Mouse (Mus musculus) ES-E14 (cell line): ENCODE measurements around the gene Tmem150a. TPM values are rescaled to one million over a fixed set of nuclear protein-coding genes. Genes with fewer than 3 reads are reported as not detected.

ENCODE experiments used
- DNase-seq: peaks from one replicate; pipeline ENCODE4 v3.0.0-alpha.2; 2013; ENCODE audit warnings: low read depth, low spot score
- H3K27ac ChIP-seq: 2 replicates; pipeline ENCODE4 v1.5.1; 2012; ENCODE audit warnings: low read depth, mild to moderate bottlenecking, low read length, moderate library complexity, mixed read lengths; ENCODE audit not compliant: poor library complexity, insufficient read depth, severe bottlenecking
- H3K36me3 ChIP-seq: 2 replicates; pipeline ENCODE4 v1.6.1; 2012; ENCODE audit warnings: mild to moderate bottlenecking, low read length, moderate library complexity, mixed read lengths; ENCODE audit not compliant: control insufficient read depth, poor library complexity, insufficient read depth, severe bottlenecking
- H3K4me1 ChIP-seq, 2 experiments: fragments of 150-350 bp in 1 of 2; sonication (generic) in 1 of 2; 2 replicates each; pipeline ENCODE4 v1.6.1; 2012; ENCODE audit warnings: low read length in 2 of 2, mild to moderate bottlenecking in 1 of 2, mixed read lengths in 1 of 2; ENCODE audit not compliant: control insufficient read depth in 2 of 2, insufficient read depth in 2 of 2, poor library complexity in 1 of 2
- H3K4me3 ChIP-seq, 2 experiments: fragments of 150-350 bp in 1 of 2; sonication (generic) in 1 of 2; 2 replicates each; pipeline ENCODE4 v1.5.1; 2012; ENCODE audit warnings: low read length in 2 of 2, low read depth in 1 of 2, mild to moderate bottlenecking in 1 of 2, mixed read lengths in 1 of 2; ENCODE audit not compliant: insufficient read depth in 1 of 2, poor library complexity in 1 of 2, severe bottlenecking in 1 of 2
- H3K9ac ChIP-seq: 2 replicates; pipeline ENCODE4 v1.6.1; 2012; ENCODE audit warnings: low read depth, mild to moderate bottlenecking, low read length, mixed read lengths; ENCODE audit not compliant: poor library complexity, insufficient read depth, severe bottlenecking
- H3K9me3 ChIP-seq: fragments of 150-350 bp; sonication (generic); 2 replicates; pipeline ENCODE4 v1.6.1; 2012; ENCODE audit warnings: low read depth, mild to moderate bottlenecking, low read length; ENCODE audit not compliant: control insufficient read depth, insufficient read depth
- CHD2 ChIP-seq: IDR thresholded peaks from 2 replicates; pipeline ENCODE4 v1.6.1; 2014; ENCODE audit warnings: mild to moderate bottlenecking, low read depth, low read length, inconsistent platforms
- HCFC1 ChIP-seq: IDR thresholded peaks from 2 replicates; pipeline ENCODE4 v1.6.1; 2012; ENCODE audit warnings: low read length, inconsistent platforms, borderline replicate concordance; ENCODE audit not compliant: insufficient read depth
- MAFK ChIP-seq: IDR thresholded peaks from 2 replicates; pipeline ENCODE4 v1.6.1; 2014; ENCODE audit warnings: mild to moderate bottlenecking, low read depth, low read length, inconsistent platforms; ENCODE audit not compliant: insufficient read depth
- ZC3H11A ChIP-seq: IDR thresholded peaks from 2 replicates; pipeline ENCODE4 v1.6.1; 2012; ENCODE audit warnings: low read depth, mild to moderate bottlenecking, inconsistent platforms, low read length, borderline replicate concordance
- ZNF384 ChIP-seq: IDR thresholded peaks from 2 replicates; pipeline ENCODE4 v1.6.1; 2012; ENCODE audit warnings: low read depth, low read length, inconsistent platforms
- in situ Hi-C, 2 experiments: fragments of 600-800 bp; cut with MboI; formaldehyde crosslinking; loops; one replicate each; pipeline ENCODE4 v1.15.1; 2025; ENCODE audit warnings: low sequenced_read_pairs in 2 of 2, inconsistent platforms in 1 of 2; ENCODE audit not compliant: unreplicated experiment in 2 of 2
- total RNA-seq: library from RNA; depleted of rRNA; stranded (reverse); fragments of 300-350 nt; gene quantifications from 2 replicates; pipeline ENCODE4 v1.2.3, GENCODE M21; 2012

Tmem150a gene
- total RNA-seq, 1 experiment, result 26.1 TPM

DNA sequence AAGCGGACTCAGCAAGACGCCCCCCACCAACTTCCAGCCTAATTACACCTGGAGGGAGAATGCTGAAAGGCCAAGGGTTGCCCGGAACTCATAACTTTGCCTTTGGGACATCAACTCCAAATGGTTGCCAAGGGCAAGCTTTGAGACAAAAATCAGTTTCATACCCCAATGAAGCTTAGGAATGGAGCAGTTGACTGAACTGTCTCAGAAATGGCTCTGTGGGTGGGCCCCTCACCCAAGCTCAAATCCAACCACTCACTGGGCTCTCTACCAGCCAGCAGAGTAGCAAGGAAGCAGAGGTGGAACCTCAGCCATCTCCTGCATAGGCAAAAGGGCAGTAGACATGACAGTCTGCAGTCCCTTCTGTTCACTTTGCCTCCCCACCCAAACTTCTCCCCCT is 32.6 kb downstream of the Tmem150a start:
- no peak overlapping the region for H3K27ac ChIP-seq
- no peaks in the 10 kb centered on the region for H3K9me3 ChIP-seq
- no peaks in the 10 kb centered on the region for H3K36me3 ChIP-seq
- TF ChIP-seq HCFC1 (no peak), MAFK (no peak), ZC3H11A (no peak), CHD2 (no peak), ZNF384 (no peak)
- no peak overlapping the region for H3K4me3 ChIP-seq
- no peak for DNase-seq
- in situ Hi-C loops, result no loop called here
- H3K4me1 ChIP-seq, result peaks cover 3 to 4% of the 10 kb centered on the region in 2 experiments; a peak in 1 of 4 replicates
- no peak overlapping the region for H3K9ac ChIP-seq

DNA sequence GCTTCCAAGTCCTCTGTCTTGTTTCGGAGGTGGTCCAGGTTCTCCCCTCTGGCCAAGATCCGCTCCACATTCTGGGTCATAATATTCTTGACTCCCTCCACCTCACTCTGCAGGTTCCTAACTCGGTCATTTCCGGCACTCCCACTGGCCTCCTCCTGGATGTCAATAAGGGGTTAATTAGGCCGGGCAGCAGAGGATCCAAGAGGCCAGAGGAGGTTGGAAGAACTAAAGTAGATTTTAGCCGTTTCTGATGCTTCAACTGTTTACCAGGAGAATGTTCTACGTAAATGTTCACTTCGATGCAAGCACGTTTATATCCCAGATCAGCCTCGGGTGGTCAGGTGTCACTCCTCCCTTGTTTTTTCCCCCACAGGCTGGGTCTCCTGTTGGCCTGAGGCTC is 33.0 kb downstream of the Tmem150a start:
- no peak overlapping the region for H3K4me3 ChIP-seq
- no peak overlapping the region for H3K9ac ChIP-seq
- H3K4me1 ChIP-seq, result peaks cover 3 to 4% of the 10 kb centered on the region in 2 experiments; a peak in 1 of 4 replicates
- no peak for DNase-seq
- no peak overlapping the region for H3K27ac ChIP-seq
- TF ChIP-seq HCFC1 (no peak), MAFK (no peak), ZNF384 (no peak), ZC3H11A (no peak), CHD2 (no peak)
- in situ Hi-C loops, result no loop called here
- no peaks in the 10 kb centered on the region for H3K9me3 ChIP-seq
- no peaks in the 10 kb centered on the region for H3K36me3 ChIP-seq

DNA sequence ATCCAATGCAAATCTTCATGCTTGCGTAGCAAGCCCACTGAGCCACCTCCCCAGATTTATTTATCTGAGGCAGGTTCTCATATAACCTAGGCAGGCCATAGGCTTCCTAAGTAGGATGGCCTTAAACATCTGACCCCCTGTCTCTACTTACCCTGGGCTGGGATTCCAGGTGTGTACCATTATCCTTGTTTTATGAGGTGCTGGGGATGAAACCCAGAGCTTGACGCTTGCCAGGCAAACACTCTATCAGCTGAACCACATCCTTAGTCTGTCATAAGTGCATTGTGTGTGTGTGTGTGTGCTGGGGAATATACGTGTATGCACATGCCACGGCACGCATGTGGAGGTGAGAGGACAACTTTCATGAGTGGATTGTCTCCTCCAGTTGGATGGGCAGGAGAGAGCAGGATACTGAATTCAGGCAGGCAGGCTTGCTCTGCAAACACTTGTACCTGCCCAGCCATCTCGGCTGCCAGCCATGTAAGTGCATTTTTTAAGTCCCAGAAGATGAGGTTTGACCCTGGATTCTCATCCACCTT is 33.6 kb downstream of the Tmem150a start:
- TF ChIP-seq ZNF384 (no peak), MAFK (no peak), CHD2 (no peak), HCFC1 (no peak), ZC3H11A (no peak)
- Histone ChIP-seq H3K9me3 (no peaks in the 10 kb centered on the region), H3K4me1 (peaks cover 3 to 4% of the 10 kb centered on the region in 2 experiments; a peak in 1 of 4 replicates), H3K4me3 (no peak overlapping the region), H3K9ac (no peak overlapping the region), H3K27ac (no peak overlapping the region), H3K36me3 (no peaks in the 10 kb centered on the region)
- in situ Hi-C loops, result no loop called here
- no peak for DNase-seq

- no peak for DNase-seq
- Histone ChIP-seq H3K36me3 (no peaks in the 10 kb centered on the region), H3K9me3 (no peaks in the 10 kb centered on the region), H3K9ac (peak overlapping the region; percentile 72), H3K4me1 (peaks cover 3 to 4% of the 10 kb centered on the region in 2 experiments; a peak in 1 of 4 replicates), H3K4me3 (peak overlapping the region; percentile 67 to 89), H3K27ac (no peak overlapping the region)
- in situ Hi-C loops, result no loop called here
- TF ChIP-seq MAFK (no peak), HCFC1 (no peak), CHD2 (no peak), ZNF384 (no peak), ZC3H11A (no peak)
These were observed 34.3 kb downstream of the Tmem150a start for GRCm38 (mm10) chr6:72389471-72389940.
